Mouse (Mus musculus) cerebellum, postnatal 36 days (tissue): Measurements from ENCODE around the gene Zfp936.
"Not testable (repeated sequence)": the region's sequence is repeated elsewhere in the genome, so short reads cannot be mapped to it uniquely, and the experiment has no call there.

Source experiments
- DNase-seq, 2 experiments: peaks; one replicate each; pipeline ENCODE4 v3.0.0; 2021 to 2022; ENCODE audit warnings: mixed read lengths in 2 of 2

Zfp936 gene

DNA sequence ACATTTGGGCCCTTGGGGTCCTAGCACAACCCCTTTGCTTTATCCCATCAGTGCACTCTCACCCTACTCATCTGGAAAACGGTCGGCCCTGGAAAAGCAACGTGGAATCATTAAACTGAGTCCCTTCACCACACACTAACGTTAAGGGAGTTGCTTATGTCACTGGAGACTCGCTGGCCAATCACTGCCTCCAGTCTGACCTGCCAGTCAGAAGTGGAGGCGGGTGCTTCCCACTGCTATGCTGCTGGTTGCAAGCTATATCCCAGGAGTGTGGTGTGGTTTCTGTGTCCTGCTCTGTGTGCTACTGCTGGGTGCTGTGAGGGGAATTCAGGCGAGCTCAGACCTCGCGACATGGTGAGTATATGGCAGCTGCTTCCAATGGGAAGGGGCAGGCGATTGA is at the start of gene Zfp936:
Gene Zfp936, plus strand, starts transcription at position 301 of the 400 bp plus-strand sequence.
- not testable (repeated sequence) for DNase-seq

DNA sequence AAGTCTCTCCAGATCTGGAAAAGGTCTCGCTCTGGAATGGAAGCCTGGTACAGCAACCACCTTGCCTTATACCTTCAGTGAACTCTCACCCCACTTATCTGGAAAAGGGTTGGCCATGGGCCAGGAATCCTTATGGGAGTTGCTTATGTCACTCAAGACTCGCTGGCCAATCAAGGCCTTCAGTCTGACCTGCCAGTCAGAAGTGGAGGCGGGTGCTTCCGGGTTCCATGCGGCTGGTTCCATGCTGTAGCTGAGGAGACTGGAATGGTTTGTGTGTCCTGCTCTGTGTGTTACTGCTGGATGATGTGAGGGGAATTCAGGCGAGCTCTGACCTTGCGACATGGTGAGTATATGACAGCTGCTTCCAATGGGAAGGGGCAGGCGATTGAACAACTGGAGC is 36.2 kb upstream of the Zfp936 start:
- no peak for DNase-seq

DNA sequence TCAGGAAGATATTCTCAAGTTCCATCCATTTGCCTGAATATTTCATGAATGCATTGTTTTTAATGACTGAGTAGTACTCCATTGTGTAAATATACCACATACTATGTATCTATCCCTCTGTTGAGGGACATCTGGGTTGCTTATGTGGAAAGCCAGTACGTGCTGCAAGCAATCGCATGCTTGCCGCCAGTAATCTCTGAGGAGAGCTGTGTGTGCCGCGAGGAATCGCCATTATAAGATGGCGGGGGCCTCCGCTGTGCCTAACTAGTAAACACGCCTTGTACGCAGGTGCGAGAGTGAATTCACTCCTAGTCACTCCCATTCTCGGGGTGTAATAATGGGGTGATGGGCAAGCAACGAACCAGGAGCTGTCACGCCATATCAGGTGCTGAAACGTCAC is 14.7 kb downstream of the Zfp936 start:
- not testable (repeated sequence) for DNase-seq

DNA sequence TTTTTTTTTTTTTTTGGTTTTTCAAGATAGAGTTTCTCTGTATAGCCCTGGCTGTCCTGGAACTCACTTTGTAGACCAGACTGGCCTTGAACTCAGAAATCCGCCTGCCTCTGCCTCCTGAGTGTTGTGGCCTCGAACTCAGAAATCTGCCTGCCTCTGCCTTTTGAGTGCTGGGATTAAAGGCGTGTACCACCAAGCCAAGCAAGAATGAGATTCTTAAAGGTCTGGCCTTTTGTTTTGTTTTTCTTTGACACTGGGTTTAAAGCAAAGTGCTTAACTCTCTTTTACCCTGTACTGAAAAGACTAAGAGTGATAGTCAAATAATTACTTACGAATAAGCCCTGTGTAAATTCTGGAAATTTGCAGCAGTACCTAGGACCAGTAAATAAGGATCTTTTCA is 50.1 kb downstream of the Zfp936 start:
- DNase-seq = not testable (repeated sequence)

DNA sequence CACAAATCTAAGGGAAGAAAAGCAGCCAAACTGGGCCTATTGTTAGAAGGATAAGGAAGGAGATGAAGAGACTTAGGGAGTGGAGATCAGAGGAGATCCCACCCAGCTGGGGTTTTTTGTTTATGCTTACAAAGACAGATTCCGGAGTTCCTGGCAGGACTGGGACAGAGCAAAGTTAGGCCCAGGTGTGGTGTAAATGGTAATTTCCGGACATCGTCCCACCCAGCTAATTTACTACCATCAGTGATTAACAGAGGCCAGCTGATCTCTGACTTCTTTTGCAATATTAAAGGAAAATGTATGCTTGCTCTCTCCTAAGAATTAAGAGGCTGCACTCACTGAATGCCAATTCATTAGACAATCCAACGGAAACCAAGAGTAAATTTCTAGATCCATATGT is 53.1 kb downstream of the Zfp936 start:
- DNase-seq = not testable (repeated sequence)

DNA sequence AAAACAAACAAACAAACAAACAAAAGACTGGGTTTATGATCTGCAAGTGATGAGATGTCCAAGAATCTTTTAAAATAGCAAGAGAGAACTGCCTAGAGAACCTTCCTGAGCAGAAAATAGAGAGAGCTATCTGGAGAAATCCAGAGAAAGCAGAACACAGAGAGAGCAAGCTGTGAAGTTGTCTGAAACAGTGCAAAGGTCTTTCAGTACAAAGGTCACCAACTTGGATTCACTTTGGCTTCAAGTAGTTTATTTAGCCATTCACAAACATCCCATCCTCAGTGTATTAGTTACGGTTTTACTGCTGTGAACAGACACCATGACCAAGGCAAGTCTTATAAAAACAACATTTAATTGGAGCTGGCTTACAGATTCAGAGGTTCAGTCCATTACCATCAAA is 53.8 kb downstream of the Zfp936 start:
- not testable (repeated sequence) for DNase-seq

DNA sequence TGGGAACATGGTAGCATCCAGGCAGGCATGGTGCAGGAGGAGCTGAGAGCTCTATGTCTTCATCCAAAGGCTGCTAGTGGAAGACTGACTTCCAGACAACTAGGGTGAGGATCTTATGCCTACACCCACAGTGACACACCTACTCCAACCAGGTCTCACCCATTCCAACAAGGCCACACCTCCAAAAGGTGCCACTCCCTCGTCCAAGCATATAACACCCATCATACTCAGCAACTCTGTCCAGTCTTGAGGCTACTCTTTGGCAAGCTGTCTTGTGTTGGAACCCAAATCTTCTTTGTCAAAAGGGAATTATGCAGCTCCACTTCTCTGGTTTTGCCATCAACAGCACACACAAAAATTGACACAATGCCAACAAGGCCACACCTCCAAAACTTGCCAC is 54.2 kb downstream of the Zfp936 start:
- DNase-seq = not testable (repeated sequence)

DNA sequence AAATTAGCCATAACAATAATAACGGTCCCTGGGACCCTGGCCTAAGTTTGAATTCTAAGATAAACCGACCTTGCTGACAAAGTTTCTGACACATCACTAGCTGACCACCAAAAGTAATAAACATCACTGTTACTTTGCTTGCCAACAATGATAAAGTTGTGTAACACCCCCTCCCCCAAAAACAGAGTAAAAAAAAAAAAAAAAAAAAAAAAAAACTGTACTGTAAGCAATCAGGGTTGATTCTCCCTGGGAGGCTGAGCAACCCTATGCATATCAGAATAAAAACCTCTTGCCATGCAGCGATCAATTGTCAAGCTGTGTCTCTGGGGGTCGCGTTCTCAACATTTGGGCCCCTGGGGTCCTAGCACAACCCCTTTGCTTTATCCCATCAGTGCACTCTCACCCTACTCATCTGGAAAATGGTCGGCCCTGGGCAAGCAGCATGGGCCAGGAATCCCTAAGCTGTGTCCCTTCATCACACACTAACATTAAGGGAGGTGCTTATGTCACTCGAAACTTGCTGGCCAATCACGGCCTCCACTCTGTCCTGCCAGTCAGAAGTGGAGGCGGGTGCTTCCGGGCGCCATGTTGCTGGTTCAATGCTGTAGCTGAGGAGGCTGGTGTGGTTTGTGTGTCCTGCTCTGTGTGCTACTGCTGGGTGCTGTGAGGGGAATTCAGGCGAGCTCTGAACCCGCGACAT is 63.1 kb downstream of the Zfp936 start:
- no peak for DNase-seq

DNA sequence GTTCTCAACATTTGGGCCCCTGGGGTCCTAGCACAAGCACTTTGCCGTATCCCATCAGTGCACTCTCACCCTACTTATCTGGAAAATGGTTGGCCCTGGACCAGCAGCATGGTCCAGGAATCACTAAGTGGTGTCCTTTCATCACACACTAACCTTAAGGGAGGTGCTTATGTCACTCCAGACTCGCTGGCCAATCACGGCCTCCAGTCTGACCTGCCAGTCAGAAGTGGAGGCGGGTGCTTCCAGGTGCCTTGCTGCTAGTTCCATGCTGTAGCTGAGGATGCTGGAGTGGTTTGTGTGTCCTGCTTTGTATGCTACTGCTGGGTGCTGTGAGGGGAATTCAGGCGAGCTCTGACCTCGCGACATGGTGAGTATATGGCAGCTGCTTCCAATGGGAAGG is 99.8 kb downstream of the Zfp936 start:
- not testable (repeated sequence) for DNase-seq
